Comparison of ENCODE assay signal across 8 mouse cellular contexts in genomic region chr11:100440691-100441522, GRCm38 (mm10). TPM values are rescaled to one million over a fixed set of nuclear protein-coding genes. Genes with fewer than 3 reads are reported as not detected.
A peak's percentile ranks its signal among the peaks of the same experiment; 100 is the strongest.
DNase-seq lines count a peak whose midpoint lies in the region; ATAC-seq and TF ChIP-seq lines count a peak whose summit lies in the region.

No protein-coding gene starts in this region.

- peak; percentile 91 for TF ChIP-seq POLR2A in testis, adult 2 months (IDR thresholded peaks at IDR 0.05; ENCODE audit: control insufficient read depth, low read depth, low read length)

- intact Hi-C loops in heart, postnatal 25 days (cut with DNase I) = no loop called here

- H3K9me3 ChIP-seq in G1E (replicated peaks) = no peaks in the 10 kb centered on the region
- H3K9me3 ChIP-seq in forebrain, embryonic 15.5 days = no peaks in the 10 kb centered on the region
- no peaks in the 10 kb centered on the region for H3K9me3 ChIP-seq in neural tube, embryonic 14.5 days (ENCODE audit: control insufficient read depth, low read length)

- DNase-seq in G1E (ENCODE audit: low spot score) = peak; percentile 76
- DNase-seq in cerebellum, adult 11-12 months = peak; percentile 86
- DNase-seq in heart, postnatal 25 days (ENCODE audit: low spot score) = peak; percentile 77
- peak; percentile 77 to 87 for DNase-seq in layer of hippocampus, adult 18-20 months (ENCODE audit: low spot score in 2 of 2)
- peak; percentile 86 to 91 for DNase-seq in lung, adult 18-20 months

- H3K4me1 ChIP-seq in G1E (ENCODE audit: insufficient read depth, low read depth, low read length) = peaks cover 20% of the 10 kb centered on the region
- H3K4me1 ChIP-seq in forebrain, embryonic 15.5 days = peaks cover 16% of the 10 kb centered on the region
- H3K4me1 ChIP-seq in neural tube, embryonic 14.5 days (ENCODE audit: control insufficient read depth, insufficient read depth, low read length) = peaks cover 16% of the 10 kb centered on the region
- peaks cover 5% of the 10 kb centered on the region for H3K4me1 ChIP-seq in testis, adult 2 months (ENCODE audit: control insufficient read depth, insufficient read depth, low read length)

- peak overlapping the region; percentile 78 for H3K4me3 ChIP-seq in G1E (ENCODE audit: low read depth, low read length)
- peak overlapping the region; percentile 84 for H3K4me3 ChIP-seq in forebrain, embryonic 15.5 days
- peak overlapping the region; percentile 87 for H3K4me3 ChIP-seq in neural tube, embryonic 14.5 days (ENCODE audit: low read depth, low read length)
- H3K4me3 ChIP-seq in testis, adult 2 months (ENCODE audit: control insufficient read depth, low read depth, low read length) = peak overlapping the region; percentile 80

- H3K36me3 ChIP-seq in G1E (replicated peaks) = peaks cover 33% of the 10 kb centered on the region
- H3K36me3 ChIP-seq in forebrain, embryonic 15.5 days = peaks cover 6% of the 10 kb centered on the region; the same call in 1 of the 2 replicates
- H3K36me3 ChIP-seq in neural tube, embryonic 14.5 days (ENCODE audit: control insufficient read depth, insufficient read depth, low read length) = 0 out of 2 replicates have a peak, but pooled peaks cover 6% of the 10 kb centered on the region
- no peaks in the 10 kb centered on the region for H3K36me3 ChIP-seq in testis, adult 2 months (ENCODE audit: control insufficient read depth, insufficient read depth, low read length)

- H3K27ac ChIP-seq in forebrain, embryonic 15.5 days (replicated peaks) = peak overlapping the region; percentile 74
- peak overlapping the region; percentile 72 for H3K27ac ChIP-seq in neural tube, embryonic 14.5 days (ENCODE audit: low read depth, low read length)
- peak overlapping the region; percentile 5; the same call in 1 of the 2 replicates for H3K27ac ChIP-seq in testis, adult 2 months (ENCODE audit: control insufficient read depth, insufficient read depth, low read depth, low read length)

- peak overlapping the region; percentile 92 for H3K9ac ChIP-seq in forebrain, embryonic 15.5 days (replicated peaks)
- H3K9ac ChIP-seq in neural tube, embryonic 14.5 days (replicated peaks; ENCODE audit: low read depth, low read length) = peak overlapping the region; percentile 95

- ATAC-seq in G1E (ENCODE audit: extremely low read depth, insufficient number of reproducible peaks, low FRiP score, poor library complexity, severe bottlenecking) = 0 out of 2 replicates have a peak, but pooled peaks have one; percentile 45
- ATAC-seq in forebrain, embryonic 15.5 days (replicated peaks) = peak; percentile 96
- ATAC-seq in neural tube, embryonic 14.5 days (ENCODE audit: low read depth) = peak; percentile 98

- TF ChIP-seq CTCF in G1E (IDR thresholded peaks at IDR 0.05; ENCODE audit: low read depth, low read length) = no peak
- TF ChIP-seq CTCF in testis, adult 2 months (IDR thresholded peaks at IDR 0.05; ENCODE audit: control insufficient read depth, insufficient read depth, insufficient replicate concordance, low read depth, low read length) = no peak

- 1% methylated on average over 51 of the region's 52 CpGs for WGBS in forebrain, embryonic 15.5 days
- 2% methylated on average over 51 of the region's 52 CpGs for WGBS in neural tube, embryonic 14.5 days

- 0 out of 2 replicates have a peak, but pooled peaks cover 3% of the 10 kb centered on the region for H3K27me3 ChIP-seq in G1E (ENCODE audit: insufficient read depth, low read length)
- no peaks in the 10 kb centered on the region for H3K27me3 ChIP-seq in forebrain, embryonic 15.5 days
- no peaks in the 10 kb centered on the region for H3K27me3 ChIP-seq in neural tube, embryonic 14.5 days (ENCODE audit: control insufficient read depth, insufficient read depth, low read length)
- H3K27me3 ChIP-seq in testis, adult 2 months (ENCODE audit: control insufficient read depth, insufficient read depth, low read length) = no peaks in the 10 kb centered on the region

- H3K4me2 ChIP-seq in forebrain, embryonic 15.5 days (replicated peaks) = peak overlapping the region; percentile 69
- peak overlapping the region; percentile 82 for H3K4me2 ChIP-seq in neural tube, embryonic 14.5 days (ENCODE audit: low read depth, low read length)

RNA-seq across cellular contexts. Expression of gene Nt5c3b, which starts 0.7 kb away (rescaled TPM):
- 13.3 and 18.9 TPM in 2 replicates for total RNA-seq in G1E (2014; fragmentation: Nextera tagmentation)
- total RNA-seq in G1E (2017) = 19.1 and 19.6 TPM in 2 replicates
- 41.2 and 49.0 TPM in 2 replicates for polyA plus RNA-seq in G1E (2012)
- polyA plus RNA-seq in forebrain, embryonic 15.5 days (2015; fragmentation: Nextera tagmentation; extraction: Ambion mirVana) = 103 and 112 TPM in 2 replicates
- 10 to 100 TPM; 30.2 to 33.3 TPM for total RNA-seq in heart, postnatal 25 days (2021)
- 10 to 100 TPM; 48.8 to 53.4 TPM for total RNA-seq in layer of hippocampus, adult 18-20 months (2021)
- polyA plus RNA-seq in neural tube, embryonic 14.5 days (2014; fragmentation: Nextera tagmentation; extraction: Ambion mirVana) = 107 and 109 TPM in 2 replicates
- polyA plus RNA-seq in testis, adult 2 months (2012; rRNA removed) = 145 and 152 TPM in 2 replicates

RNA-seq across cellular contexts. Expression of gene Klhl10, which starts 0.8 kb away (rescaled TPM):
- total RNA-seq in G1E (2014; fragmentation: Nextera tagmentation) (0.83 and 2.2 TPM in 2 replicates), G1E (2017) (0.23 and 0.98 TPM in 2 replicates)
- polyA plus RNA-seq in G1E (2012) = not detected in 2 replicates
- polyA plus RNA-seq in forebrain, embryonic 15.5 days (2015; fragmentation: Nextera tagmentation; extraction: Ambion mirVana) = 0.67 and 0.69 TPM in 2 replicates
- under 1 TPM; 0.88 to 0.92 TPM for total RNA-seq in heart, postnatal 25 days (2021)
- 1 to 10 TPM in 1 of 2 experiments, under 1 TPM in 1; 0.74 to 1.2 TPM for total RNA-seq in layer of hippocampus, adult 18-20 months (2021)
- polyA plus RNA-seq in neural tube, embryonic 14.5 days (2014; fragmentation: Nextera tagmentation; extraction: Ambion mirVana) = 0.68 and 1.1 TPM in 2 replicates
- 422 and 444 TPM in 2 replicates for polyA plus RNA-seq in testis, adult 2 months (2012; rRNA removed)

RNA-seq across cellular contexts. Expression of gene Fkbp10, which starts 25.4 kb away (rescaled TPM):
- total RNA-seq in G1E (2014; fragmentation: Nextera tagmentation) = not detected in 2 replicates
- 0.55 TPM in 1 of 2 replicates, not detected in the other for total RNA-seq in G1E (2017)
- not detected in 2 replicates for polyA plus RNA-seq in G1E (2012)
- 16.9 and 17.3 TPM in 2 replicates for polyA plus RNA-seq in forebrain, embryonic 15.5 days (2015; fragmentation: Nextera tagmentation; extraction: Ambion mirVana)
- 10 to 100 TPM; 12.2 to 14.4 TPM for total RNA-seq in heart, postnatal 25 days (2021)
- total RNA-seq in layer of hippocampus, adult 18-20 months (2021) = 1 to 10 TPM; 5.4 to 5.8 TPM
- polyA plus RNA-seq in neural tube, embryonic 14.5 days (2014; fragmentation: Nextera tagmentation; extraction: Ambion mirVana) = 7.2 and 32.8 TPM in 2 replicates
- polyA plus RNA-seq in testis, adult 2 months (2012; rRNA removed) = 6.6 and 7.7 TPM in 2 replicates

RNA-seq across cellular contexts. Expression of gene P3h4, which starts 26.3 kb away (rescaled TPM):
- total RNA-seq in G1E (2014; fragmentation: Nextera tagmentation) (not detected in 2 replicates), G1E (2017) (0.06 TPM in 1 of 2 replicates, not detected in the other)
- polyA plus RNA-seq in G1E (2012) = not detected in 2 replicates
- 13.5 and 14.4 TPM in 2 replicates for polyA plus RNA-seq in forebrain, embryonic 15.5 days (2015; fragmentation: Nextera tagmentation; extraction: Ambion mirVana)
- 10 to 100 TPM; 15.4 to 15.8 TPM for total RNA-seq in heart, postnatal 25 days (2021)
- 10 to 100 TPM in 1 of 2 experiments, 1 to 10 TPM in 1; 9.8 to 11.2 TPM for total RNA-seq in layer of hippocampus, adult 18-20 months (2021)
- 18.9 and 21.1 TPM in 2 replicates for polyA plus RNA-seq in neural tube, embryonic 14.5 days (2014; fragmentation: Nextera tagmentation; extraction: Ambion mirVana)
- polyA plus RNA-seq in testis, adult 2 months (2012; rRNA removed) = 8.5 and 9.0 TPM in 2 replicates

RNA-seq across cellular contexts. Expression of gene Klhl11, which starts 31.6 kb away (rescaled TPM):
- total RNA-seq in G1E (2014; fragmentation: Nextera tagmentation) = 22.4 and 28.3 TPM in 2 replicates
- 23.4 and 27.5 TPM in 2 replicates for total RNA-seq in G1E (2017)
- 2.9 and 3.4 TPM in 2 replicates for polyA plus RNA-seq in G1E (2012)
- polyA plus RNA-seq in forebrain, embryonic 15.5 days (2015; fragmentation: Nextera tagmentation; extraction: Ambion mirVana) = 13.5 and 14.0 TPM in 2 replicates
- 1 to 10 TPM; 7.9 to 9.0 TPM for total RNA-seq in heart, postnatal 25 days (2021)
- total RNA-seq in layer of hippocampus, adult 18-20 months (2021) = 100 to 1,000 TPM; 117 to 124 TPM
- polyA plus RNA-seq in neural tube, embryonic 14.5 days (2014; fragmentation: Nextera tagmentation; extraction: Ambion mirVana) = 15.7 and 16.1 TPM in 2 replicates
- polyA plus RNA-seq in testis, adult 2 months (2012; rRNA removed) = 10.2 and 11.2 TPM in 2 replicates

Comparison
In these comparisons a context has a peak if more than half of its experiments do, and no peak if none do; other contexts are left out.
1. Peak in every context shown above with its lines: DNase-seq, ATAC-seq, H3K4me3 ChIP-seq and H3K27ac ChIP-seq.
2. ATAC-seq: peak in every context shown above with its lines; median percentile 98 in neural tube, embryonic 14.5 days; 96 in forebrain, embryonic 15.5 days; 45 in G1E.
3. H3K27ac ChIP-seq: peak in every context shown above with its lines; median percentile 74 in forebrain, embryonic 15.5 days; 72 in neural tube, embryonic 14.5 days; 5 in testis, adult 2 months.
4. RNA of gene Klhl10, which starts 0.8 kb away (polyA plus RNA-seq): 422 to 444 TPM in testis, adult 2 months; 0.68 to 1.1 TPM in neural tube, embryonic 14.5 days, 0.67 to 0.69 TPM in forebrain, embryonic 15.5 days and not detected in G1E; every median in the first group is over 100 times any median in the second.